Mouse (Mus musculus) monocyte, adult 5-6 weeks (primary cell): Measurements from ENCODE around the gene Olfr113. TPM values are rescaled to one million over a fixed set of nuclear protein-coding genes. Genes with fewer than 3 reads are reported as not detected.
"Not testable (repeated sequence)": the region's sequence is repeated elsewhere in the genome, so short reads cannot be mapped to it uniquely, and the experiment has no call there.

Source experiments
- ATAC-seq: fragments of 153-309, 156-312 bp; replicated peaks from 2 replicates; pipeline ENCODE4 v1.8.0; 2017; ENCODE audit warnings: mild to moderate bottlenecking; ENCODE audit not compliant: low TSS enrichment, insufficient number of reproducible peaks, severe bottlenecking, poor library complexity, low FRiP score
- total RNA-seq: library from RNA; stranded (forward); fragments of 200-1000, 200-491, 200-594 nt; gene quantifications from 3 replicates; pipeline ENCODE4 v1.2.3, GENCODE M21; 2017

Gene Olfr113
- not detected in 3 replicates for total RNA-seq

DNA sequence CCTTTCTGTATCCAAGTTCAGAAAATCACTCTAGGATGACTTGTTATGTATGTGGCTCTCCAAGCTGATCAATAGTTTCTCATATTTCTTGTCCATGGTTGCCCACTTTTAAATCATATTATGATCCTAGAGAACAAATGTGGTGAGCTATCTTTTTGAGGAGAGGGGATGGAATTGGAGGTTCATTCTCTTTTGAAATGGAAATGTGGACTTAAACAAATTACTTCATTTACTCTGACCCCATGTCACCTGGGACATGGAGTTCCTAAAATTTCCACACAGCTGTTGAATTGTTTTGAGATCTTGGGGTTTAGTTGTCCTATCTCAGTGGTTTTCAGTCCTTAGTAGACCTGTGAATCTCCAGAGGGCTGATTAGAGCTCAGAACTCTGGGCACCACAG is at the start of gene Olfr113:
TSS of gene Olfr113 (minus strand) at position 101 of the 400 bp plus-strand sequence.
- ATAC-seq, result no peak

DNA sequence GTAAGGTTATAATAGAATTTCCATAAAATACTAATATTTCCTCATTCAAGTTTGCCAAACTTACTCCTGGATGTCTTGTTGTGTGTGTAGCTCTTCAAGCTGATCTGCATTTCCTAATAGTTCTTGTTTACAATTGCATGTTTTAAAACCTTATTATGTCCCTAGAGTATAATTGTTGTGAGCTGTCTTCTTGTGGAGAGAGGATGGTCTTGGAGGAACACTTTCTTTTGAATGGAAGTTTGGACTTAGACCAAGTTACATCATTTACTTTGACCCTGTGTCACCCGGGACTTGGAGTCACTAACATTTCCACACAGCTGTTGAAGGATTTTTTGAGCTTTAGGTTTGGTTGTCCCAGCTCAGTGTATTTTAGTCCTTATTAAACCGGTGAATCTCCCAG is 49.5 kb upstream of the Olfr113 start, which contains the start of the genes Olfr115 and Olfr116:
TSS of gene Olfr115 (minus strand) at position 101 of the 400 bp plus-strand sequence.
TSS of gene Olfr116 (minus strand) at position 191 of the 400 bp plus-strand sequence.
- no peak for ATAC-seq

GRCm38 (mm10) chr17:37592643-37593042 is 15.2 kb upstream of the Olfr113 start, which contains the start of gene Olfr114:
TSS of gene Olfr114 (minus strand) at chr17:37592743.
- ATAC-seq, result no peak

DNA sequence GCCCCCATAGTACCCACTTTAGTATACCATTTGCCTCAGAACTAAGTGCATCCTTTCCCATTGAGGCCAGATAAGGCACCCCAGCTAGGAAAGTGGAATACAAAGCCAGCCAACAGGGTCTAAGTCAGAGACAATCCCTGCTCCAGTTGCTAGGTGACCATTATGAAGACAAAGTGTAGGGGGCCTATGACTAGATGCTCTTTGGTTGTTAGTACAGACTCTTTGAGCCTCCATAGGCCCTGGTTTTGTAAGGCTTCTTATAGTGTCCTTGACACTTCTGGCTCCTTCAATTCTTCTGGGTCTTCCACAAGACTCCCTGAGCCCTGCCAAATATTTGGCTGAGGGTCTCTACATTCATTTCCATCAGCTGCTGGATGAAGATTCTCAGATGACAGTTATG is 8.1 kb downstream of the Olfr113 start, which contains the start of gene Olfr112:
TSS of gene Olfr112 (minus strand) at position 101 of the 400 bp plus-strand sequence.
- no peak for ATAC-seq

DNA sequence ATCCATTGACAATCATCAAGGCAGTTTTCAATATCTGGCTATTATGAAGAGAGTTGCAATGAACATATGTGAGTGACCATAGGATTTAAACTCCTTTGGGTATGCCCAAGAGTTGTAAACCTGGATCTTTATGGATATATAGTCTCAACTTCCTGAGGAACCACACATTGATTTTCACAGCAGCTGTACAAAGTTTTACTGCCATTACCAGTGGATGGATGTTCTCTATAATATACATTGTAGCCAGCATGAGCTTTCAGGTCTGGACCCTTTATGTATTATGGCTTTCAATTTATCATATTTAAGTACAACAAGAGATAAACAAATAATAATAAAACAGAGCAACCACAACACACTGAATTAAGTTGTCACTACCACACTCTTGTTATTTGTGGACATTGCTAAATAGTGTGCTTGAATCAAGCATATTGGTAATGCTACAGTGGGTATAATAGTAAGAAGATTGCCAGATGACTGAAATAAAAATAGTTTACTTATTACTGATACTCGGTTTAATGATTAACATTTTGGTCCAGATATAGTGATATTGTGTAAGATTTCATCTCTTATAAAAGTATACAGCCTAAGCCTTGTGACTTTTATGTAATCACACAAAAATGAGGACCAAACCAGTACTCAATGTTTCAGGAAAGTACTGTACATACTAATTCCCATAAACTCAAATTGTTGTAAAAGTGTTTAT is 18.4 kb downstream of the Olfr113 start:
- ATAC-seq, result no peak

GRCm38 (mm10) chr17:37543800-37544435 is 33.5 kb downstream of the Olfr113 start:
- ATAC-seq, result no peak

DNA sequence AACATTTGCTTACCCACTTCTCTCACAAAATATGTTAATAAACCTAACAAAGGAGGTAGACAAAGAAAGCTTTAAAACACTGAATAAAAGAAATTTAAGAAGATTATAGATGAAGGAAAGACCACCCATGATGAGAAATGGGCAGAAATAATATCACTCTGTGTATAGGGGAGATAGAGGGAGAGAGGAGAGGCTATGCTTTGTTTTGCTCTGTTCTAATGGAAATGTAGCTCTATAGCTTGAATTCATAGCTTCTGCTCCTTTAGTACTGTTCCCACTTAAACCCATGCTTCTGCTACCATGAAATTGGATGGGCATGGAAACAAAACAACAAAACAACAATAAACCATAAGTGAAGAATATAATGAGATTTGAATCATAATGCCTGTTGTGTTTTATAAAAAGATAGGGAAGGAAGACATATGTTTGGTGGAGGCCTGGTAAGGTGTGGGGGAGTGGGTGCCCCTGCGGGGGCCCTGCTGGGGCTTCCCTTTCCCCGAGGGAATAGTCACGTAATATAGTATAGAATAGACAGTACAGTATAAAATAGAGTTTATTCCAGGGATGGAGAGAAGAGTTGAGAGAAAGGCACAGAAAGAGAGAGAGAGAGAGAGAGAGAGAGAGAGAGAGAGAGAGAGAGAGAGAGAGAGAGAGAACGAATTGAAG is 35.9 kb downstream of the Olfr113 start:
- ATAC-seq, result no peak

DNA sequence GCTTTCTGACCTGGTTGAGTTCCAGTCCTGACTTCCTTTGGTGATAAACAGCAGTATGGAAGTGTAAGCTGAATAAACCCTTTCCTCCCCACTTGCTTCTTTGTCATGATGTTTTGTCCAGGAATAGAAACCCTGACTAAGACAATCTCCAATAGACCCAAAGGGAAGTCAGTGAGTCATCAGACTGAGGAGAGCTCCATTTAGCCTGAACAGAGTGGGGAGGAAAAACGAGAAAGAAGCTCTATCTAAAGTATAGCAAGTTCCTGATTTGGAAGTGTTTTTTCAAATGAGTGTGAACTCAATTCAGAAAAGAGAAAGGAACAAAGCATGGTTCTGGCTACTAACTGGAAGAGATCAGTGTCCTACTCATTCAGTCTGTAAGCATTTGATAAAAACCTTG is 39.0 kb downstream of the Olfr113 start:
- not testable (repeated sequence) for ATAC-seq

GRCm38 (mm10) chr17:37535173-37535572 is 42.3 kb downstream of the Olfr113 start:
- ATAC-seq, result no peak

GRCm38 (mm10) chr17:37525427-37525826 is 52.0 kb downstream of the Olfr113 start:
- ATAC-seq, result peak; percentile 63; the same call in 1 of the 2 replicates

DNA sequence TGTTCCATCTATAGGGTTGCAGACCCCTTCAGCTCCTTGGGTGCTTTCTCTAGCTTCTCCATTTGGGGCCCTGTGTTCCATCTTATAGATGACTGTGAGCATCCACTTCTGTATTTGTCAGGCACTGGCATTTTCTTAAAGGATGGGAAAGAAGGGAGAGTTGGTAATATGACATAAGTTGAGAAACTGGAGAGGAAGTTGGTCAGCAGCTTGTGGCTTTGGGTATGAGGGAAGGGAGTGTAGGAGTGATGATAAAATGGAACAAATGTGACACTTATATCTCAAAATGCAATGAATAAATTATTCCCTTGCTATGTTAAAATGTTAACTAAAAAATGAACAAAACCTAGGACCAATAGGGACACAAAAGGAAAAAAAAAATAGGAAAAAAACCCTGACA is 52.9 kb downstream of the Olfr113 start:
- ATAC-seq, result 0 out of 2 replicates have a peak, but pooled peaks have one; percentile 56

Other genes starting within 250 kb of the Olfr113 start
- not detected in 3 replicates for gene Olfr103, start 238.0 kb downstream of the Olfr113 start, total RNA-seq
- not detected in 3 replicates for gene Olfr104-ps, start 218.1 kb downstream of the Olfr113 start, total RNA-seq
- not detected in 3 replicates for gene Olfr105-ps, start 198.6 kb downstream of the Olfr113 start, total RNA-seq
- gene Olfr106-ps, start 187.3 kb downstream of the Olfr113 start, total RNA-seq, result not detected in 3 replicates
- gene Olfr107, start 178.4 kb downstream of the Olfr113 start, total RNA-seq, result not detected in 3 replicates
- not detected in 3 replicates for gene Olfr108, start 132.2 kb downstream of the Olfr113 start, total RNA-seq
- not detected in 3 replicates for gene Olfr109, start 118.7 kb downstream of the Olfr113 start, total RNA-seq
- 0.87 to 3.0 TPM in 2 of 3 replicates, not detected in the other for gene H2-M2, start 94.1 kb downstream of the Olfr113 start, total RNA-seq
- gene Olfr110, start 85.2 kb downstream of the Olfr113 start, total RNA-seq, result not detected in 3 replicates
- 0.29 TPM in 1 of 3 replicates, not detected in the others for gene Olfr111, start 69.6 kb downstream of the Olfr113 start, total RNA-seq
- gene Olfr112, start 8.2 kb downstream of the Olfr113 start, total RNA-seq, result not detected in 3 replicates
- not detected in 3 replicates for gene Olfr114, start 15.1 kb upstream of the Olfr113 start, total RNA-seq
- gene Olfr115, start 49.4 kb upstream of the Olfr113 start, total RNA-seq, result not detected in 3 replicates
- not detected in 3 replicates for gene Olfr116, start 49.5 kb upstream of the Olfr113 start, total RNA-seq
- gene Olfr117, start 86.1 kb upstream of the Olfr113 start, total RNA-seq, result not detected in 3 replicates
- gene Olfr118, start 89.3 kb upstream of the Olfr113 start, total RNA-seq, result not detected in 3 replicates
- gene Olfr119, start 118.9 kb upstream of the Olfr113 start, total RNA-seq, result not detected in 3 replicates
- gene Olfr120, start 144.1 kb upstream of the Olfr113 start, total RNA-seq, result not detected in 3 replicates
- not detected in 3 replicates for gene Olfr121, start 171.2 kb upstream of the Olfr113 start, total RNA-seq
- gene Olfr122, start 190.9 kb upstream of the Olfr113 start, total RNA-seq, result not detected in 3 replicates
- not detected in 3 replicates for gene Olfr123, start 215.9 kb upstream of the Olfr113 start, total RNA-seq
- gene Olfr124, start 222.2 kb upstream of the Olfr113 start, total RNA-seq, result not detected in 3 replicates